Mouse (Mus musculus): Measurements from ENCODE around the gene Sfi1. TPM values are rescaled to one million over a fixed set of nuclear protein-coding genes. Genes with fewer than 3 reads are reported as not detected.
"Not testable (repeated sequence)": the region's sequence is repeated elsewhere in the genome, so short reads cannot be mapped to it uniquely, and the experiment has no call there.

Sfi1 gene
- polyA plus RNA-seq, 1 experiment from 2014 or later: 7.9 TPM

- H3K9ac ChIP-seq (ENCODE audit: low read depth, low read length): not testable (repeated sequence)
- DNase-seq (ENCODE audit: low spot score): peak; percentile 61
Measured at GRCm38 (mm10) chr11:3100066-3100645, 93.1 kb downstream of the Sfi1 start.

More at GRCm38 (mm10) chr11:3100066-3100645, 93.1 kb downstream of the Sfi1 start:
- not testable (repeated sequence) for H3K4me1 ChIP-seq (replicated peaks; ENCODE audit: control insufficient read depth, insufficient read depth, low read length); H3K4me3 ChIP-seq (ENCODE audit: low read depth, low read length); H3K27ac ChIP-seq (ENCODE audit: low read depth, low read length); H3K27me3 ChIP-seq (ENCODE audit: control insufficient read depth, insufficient read depth, low read length); H3K4me2 ChIP-seq (replicated peaks; ENCODE audit: low read depth, low read length); H3K36me3 ChIP-seq (ENCODE audit: control insufficient read depth, insufficient read depth, low read length)
- H3K9me3 ChIP-seq (ENCODE audit: control insufficient read depth, low read length): peaks cover 25% of the 10 kb centered on the region
- peak; percentile 67 for ATAC-seq (ENCODE audit: low FRiP score)
- 78% methylated on average over 12 of the region's 12 CpGs for WGBS

Other genes starting within 250 kb of the Sfi1 start
- gene Eif4enif1, start 8.9 kb upstream of the Sfi1 start, polyA plus RNA-seq (2014; fragmentation: Nextera tagmentation; extraction: Ambion mirVana): 55.8 and 69.4 TPM in 2 replicates
- 321 and 329 TPM in 2 replicates for gene Drg1, start 73.0 kb upstream of the Sfi1 start, polyA plus RNA-seq (2014; fragmentation: Nextera tagmentation; extraction: Ambion mirVana)
- gene Patz1, start 95.4 kb upstream of the Sfi1 start, polyA plus RNA-seq (2014; fragmentation: Nextera tagmentation; extraction: Ambion mirVana): 91.2 and 97.0 TPM in 2 replicates
- 11.5 and 12.0 TPM in 2 replicates for gene Pik3ip1, start 136.9 kb upstream of the Sfi1 start, polyA plus RNA-seq (2014; fragmentation: Nextera tagmentation; extraction: Ambion mirVana)
- gene Limk2, start 215.7 kb upstream of the Sfi1 start, polyA plus RNA-seq (2014; fragmentation: Nextera tagmentation; extraction: Ambion mirVana): 74.8 and 75.0 TPM in 2 replicates